Mouse (Mus musculus) embryonic facial prominence, embryonic 10.5 days (tissue): ENCODE results near the gene Kalrn. TPM values are rescaled to one million over a fixed set of nuclear protein-coding genes. Genes with fewer than 3 reads are reported as not detected.
A peak's percentile ranks its signal among the peaks of the same experiment; 100 is the strongest.

Experiments used
- DNase-seq: peaks from one replicate; pipeline ENCODE4 v3.0.0-alpha.2; 2017; ENCODE audit warnings: low spot score
- H3K27ac ChIP-seq: fragments of 300-500 bp; sonication (generic); replicated peaks from 2 replicates; pipeline ENCODE4 v1.5.1; 2016; ENCODE audit warnings: mild to moderate bottlenecking
- H3K27me3 ChIP-seq: fragments of 300-500 bp; sonication (generic); replicated peaks from 2 replicates; pipeline ENCODE4 v1.6.1; 2016; ENCODE audit warnings: low read depth, mild to moderate bottlenecking; ENCODE audit not compliant: poor library complexity, severe bottlenecking
- H3K36me3 ChIP-seq: fragments of 300-500 bp; sonication (generic); replicated peaks from 2 replicates; pipeline ENCODE4 v1.6.1; 2016; ENCODE audit warnings: mild to moderate bottlenecking, moderate library complexity
- H3K4me1 ChIP-seq: fragments of 300-500 bp; sonication (generic); 2 replicates; pipeline ENCODE4 v1.6.1; 2016
- H3K4me3 ChIP-seq: fragments of 300-500 bp; sonication (generic); 2 replicates; pipeline ENCODE4 v1.5.1; 2016; ENCODE audit warnings: mild to moderate bottlenecking, moderate library complexity
- H3K9me3 ChIP-seq: fragments of 300-500 bp; sonication (generic); 2 replicates; pipeline ENCODE4 v1.6.1; 2016; ENCODE audit warnings: mild to moderate bottlenecking
- WGBS: fragments of 180-500 bp; shearing (Covaris S2); methylation state at CpG from one replicate; pipeline ENCODE4 v1.1.7; 2016; 5-methylcytosine and 5-hydroxymethylcytosine counted together
- polyA plus RNA-seq: library from polyadenylated mRNA; unstranded; fragments of >200 nt; fragmentation: Nextera tagmentation; extraction: Ambion mirVana; gene quantifications from 2 replicates; pipeline ENCODE4 v1.2.1, GENCODE M21; 2016

Gene Kalrn
- polyA plus RNA-seq, 1 experiment from 2014 or later: 14.8 TPM

- no peak overlapping the region for H3K27ac ChIP-seq
- H3K4me1 ChIP-seq: no peaks in the 10 kb centered on the region
- no peak overlapping the region for H3K4me3 ChIP-seq
- H3K27me3 ChIP-seq: no peaks in the 10 kb centered on the region
- no peaks in the 10 kb centered on the region for H3K36me3 ChIP-seq
- no peaks in the 10 kb centered on the region for H3K9me3 ChIP-seq
- 84% methylated on average over 6 of the region's 6 CpGs for WGBS
- no peak for DNase-seq
Measured at GRCm38 (mm10) chr16:33994321-33994720, 579.0 kb downstream of the Kalrn start.

GRCm38 (mm10) chr16:33990712-33991111, 582.6 kb downstream of the Kalrn start:
- H3K27me3 ChIP-seq: no peaks in the 10 kb centered on the region
- H3K4me1 ChIP-seq: 0 out of 2 replicates have a peak, but pooled peaks cover 3% of the 10 kb centered on the region
- H3K27ac ChIP-seq: no peak overlapping the region
- no peak for DNase-seq
- H3K4me3 ChIP-seq: no peak overlapping the region
- WGBS: 80% methylated on average over 4 of the region's 4 CpGs
- no peaks in the 10 kb centered on the region for H3K36me3 ChIP-seq
- no peaks in the 10 kb centered on the region for H3K9me3 ChIP-seq

- H3K27me3 ChIP-seq: no peaks in the 10 kb centered on the region
- H3K27ac ChIP-seq: no peak overlapping the region
- DNase-seq: no peak
- WGBS: 84% methylated on average over 1 of the region's 1 CpGs
- no peaks in the 10 kb centered on the region for H3K9me3 ChIP-seq
- H3K36me3 ChIP-seq: no peaks in the 10 kb centered on the region
- H3K4me1 ChIP-seq: 0 out of 2 replicates have a peak, but pooled peaks cover 3% of the 10 kb centered on the region
- no peak overlapping the region for H3K4me3 ChIP-seq
Measured at GRCm38 (mm10) chr16:33989106-33989505, 584.2 kb downstream of the Kalrn start.

- 0 out of 2 replicates have a peak, but pooled peaks cover 3% of the 10 kb centered on the region for H3K4me1 ChIP-seq
- no peaks in the 10 kb centered on the region for H3K36me3 ChIP-seq
- H3K27me3 ChIP-seq: no peaks in the 10 kb centered on the region
- no peak overlapping the region for H3K27ac ChIP-seq
- whole genome bisulfite sequencing: 62% methylated on average over 17 of the region's 17 CpGs
- H3K9me3 ChIP-seq: no peaks in the 10 kb centered on the region
- H3K4me3 ChIP-seq: no peak overlapping the region
- DNase-seq: peak; percentile 64
Measured at GRCm38 (mm10) chr16:33988358-33989012, 584.8 kb downstream of the Kalrn start.

GRCm38 (mm10) chr16:33986993-33987392, 586.3 kb downstream of the Kalrn start:
- no peaks in the 10 kb centered on the region for H3K9me3 ChIP-seq
- no peaks in the 10 kb centered on the region for H3K27me3 ChIP-seq
- H3K27ac ChIP-seq: no peak overlapping the region
- H3K36me3 ChIP-seq: no peaks in the 10 kb centered on the region
- DNase-seq: no peak
- WGBS: 85% methylated on average over 7 of the region's 7 CpGs
- H3K4me3 ChIP-seq: no peak overlapping the region
- 0 out of 2 replicates have a peak, but pooled peaks cover 3% of the 10 kb centered on the region for H3K4me1 ChIP-seq

- H3K4me1 ChIP-seq: 0 out of 2 replicates have a peak, but pooled peaks cover 3% of the 10 kb centered on the region
- whole genome bisulfite sequencing: 91% methylated on average over 6 of the region's 6 CpGs
- no peaks in the 10 kb centered on the region for H3K36me3 ChIP-seq
- no peak overlapping the region for H3K4me3 ChIP-seq
- H3K27ac ChIP-seq: no peak overlapping the region
- no peaks in the 10 kb centered on the region for H3K27me3 ChIP-seq
- no peaks in the 10 kb centered on the region for H3K9me3 ChIP-seq
- no peak for DNase-seq
Measured at GRCm38 (mm10) chr16:33985372-33985771, 588.0 kb downstream of the Kalrn start.

- 97% methylated on average over 6 of the region's 6 CpGs for WGBS
- no peak overlapping the region for H3K4me3 ChIP-seq
- H3K9me3 ChIP-seq: no peaks in the 10 kb centered on the region
- no peak for DNase-seq
- H3K4me1 ChIP-seq: peaks cover 7% of the 10 kb centered on the region; the same call in 1 of the 2 replicates
- H3K27ac ChIP-seq: no peak overlapping the region
- no peaks in the 10 kb centered on the region for H3K27me3 ChIP-seq
- H3K36me3 ChIP-seq: no peaks in the 10 kb centered on the region
Measured at GRCm38 (mm10) chr16:33983712-33984111, 589.6 kb downstream of the Kalrn start.

GRCm38 (mm10) chr16:33979855-33980254, 593.5 kb downstream of the Kalrn start:
- Histone ChIP-seq H3K4me1 (peaks cover 4% of the 10 kb centered on the region; the same call in 1 of the 2 replicates), H3K27ac (no peak overlapping the region), H3K27me3 (no peaks in the 10 kb centered on the region), H3K9me3 (peaks cover 3% of the 10 kb centered on the region; the same call in 1 of the 2 replicates), H3K4me3 (no peak overlapping the region), H3K36me3 (peaks cover 11% of the 10 kb centered on the region; the same call in 1 of the 2 replicates)
- DNase-seq: no peak
- WGBS: 74% methylated on average over 2 of the region's 2 CpGs

- H3K27ac ChIP-seq: peak overlapping the region; percentile 88
- H3K4me1 ChIP-seq: peaks cover 28% of the 10 kb centered on the region
- peaks cover 21% of the 10 kb centered on the region for H3K36me3 ChIP-seq
- no peaks in the 10 kb centered on the region for H3K9me3 ChIP-seq
- DNase-seq: no peak
- peak overlapping the region; percentile 70 for H3K4me3 ChIP-seq
- WGBS: 72% methylated on average over 2 of the region's 2 CpGs
- no peaks in the 10 kb centered on the region for H3K27me3 ChIP-seq
Measured at GRCm38 (mm10) chr16:33967283-33967640, 606.1 kb downstream of the Kalrn start.

GRCm38 (mm10) chr16:33966538-33967282, 606.6 kb downstream of the Kalrn start, which contains the start of gene Umps:
Gene Umps, minus strand, starts transcription at chr16:33967038.
- 1% methylated on average over 44 of the region's 44 CpGs for WGBS
- DNase-seq: peak; percentile 92
- H3K9me3 ChIP-seq: no peaks in the 10 kb centered on the region
- H3K27ac ChIP-seq: peak within 1 kb of the TSS; percentile 88
- peaks cover 28% of the 10 kb centered on the region for H3K4me1 ChIP-seq
- H3K4me3 ChIP-seq: peak within 1 kb of the TSS; percentile 70
- H3K36me3 ChIP-seq: peaks cover 27% of the 10 kb centered on the region
- no peaks in the 10 kb centered on the region for H3K27me3 ChIP-seq

- Histone ChIP-seq H3K9me3 (no peaks in the 10 kb centered on the region), H3K27ac (peak overlapping the region; percentile 88), H3K27me3 (no peaks in the 10 kb centered on the region), H3K36me3 (peaks cover 34% of the 10 kb centered on the region), H3K4me1 (peaks cover 28% of the 10 kb centered on the region), H3K4me3 (peak overlapping the region; percentile 70)
- WGBS: 19% methylated on average over 15 of the region's 15 CpGs
- no peak for DNase-seq
Measured at GRCm38 (mm10) chr16:33965878-33966537, 607.3 kb downstream of the Kalrn start.

- H3K27me3 ChIP-seq: no peaks in the 10 kb centered on the region
- no peaks in the 10 kb centered on the region for H3K9me3 ChIP-seq
- H3K4me3 ChIP-seq: no peak overlapping the region
- H3K36me3 ChIP-seq: peaks cover 59% of the 10 kb centered on the region
- no peak for DNase-seq
- H3K4me1 ChIP-seq: peaks cover 28% of the 10 kb centered on the region
- WGBS: 92% methylated on average over 6 of the region's 6 CpGs
- H3K27ac ChIP-seq: no peak overlapping the region
Measured at GRCm38 (mm10) chr16:33963509-33963908, 609.8 kb downstream of the Kalrn start.
